Mouse (Mus musculus) lung, postnatal 0 days (tissue): ENCODE measurements at regions not wholly inside any gene's neighbourhood (a gene's known extent, or its start where the extent isn't known, plus 50 kb on each side); places are given as distances from the start of the nearest gene placed in this dataset.

Experiments
- CTCF ChIP-seq: IDR thresholded peaks from 2 replicates; pipeline ENCODE4 v1.5.1; 2016; ENCODE audit warnings: antibody characterized with exemption, mild to moderate bottlenecking
- EP300 ChIP-seq: IDR thresholded peaks from 2 replicates; pipeline ENCODE4 v1.6.1; 2016; ENCODE audit warnings: antibody characterized with exemption, mild to moderate bottlenecking, control low read depth

- TF ChIP-seq EP300 (no peak), CTCF (no peak)
Measured at GRCm38 (mm10) chr10:97793804-97794203, 67.2 kb upstream of the C030005K15Rik start.
